Mouse (Mus musculus): ENCODE results near the gene Ikzf3. TPM values are rescaled to one million over a fixed set of nuclear protein-coding genes. Genes with fewer than 3 reads are reported as not detected.

Ikzf3 gene
- polyA plus RNA-seq, 1 experiment from 2014 or later = 0.85 TPM

Other genes starting within 250 kb of the Ikzf3 start
- gene Neurod2, start 216.4 kb downstream of the Ikzf3 start, polyA plus RNA-seq (2018) = not detected in 3 replicates
- gene Ppp1r1b, start 197.6 kb downstream of the Ikzf3 start, polyA plus RNA-seq (2018) = not detected in 3 replicates
- gene Stard3, start 187.7 kb downstream of the Ikzf3 start, polyA plus RNA-seq (2018) = 39.6 to 84.6 TPM (median 53.0 TPM) in 3 replicates
- gene Tcap, start 162.2 kb downstream of the Ikzf3 start, polyA plus RNA-seq (2018) = 0.16 TPM in 1 of 3 replicates, not detected in the others
- not detected in 3 replicates for gene Pnmt, start 159.6 kb downstream of the Ikzf3 start, polyA plus RNA-seq (2018)
- gene Pgap3, start 145.5 kb downstream of the Ikzf3 start, polyA plus RNA-seq (2018) = 2.8 to 4.2 TPM (median 2.9 TPM) in 3 replicates
- not detected in 3 replicates for gene Erbb2, start 133.6 kb downstream of the Ikzf3 start, polyA plus RNA-seq (2018)
- gene Mien1, start 107.0 kb downstream of the Ikzf3 start, polyA plus RNA-seq (2018) = 48.5 to 121 TPM (median 108 TPM) in 3 replicates
- gene Grb7, start 99.6 kb downstream of the Ikzf3 start, polyA plus RNA-seq (2018) = 0.06 TPM in 1 of 3 replicates, not detected in the others
- not detected in 3 replicates for gene Zpbp2, start 5.1 kb upstream of the Ikzf3 start, polyA plus RNA-seq (2018)
- 12.4 to 23.2 TPM (median 22.9 TPM) in 3 replicates for gene Ormdl3, start 41.3 kb upstream of the Ikzf3 start, polyA plus RNA-seq (2018)
- gene Lrrc3c, start 52.3 kb upstream of the Ikzf3 start, polyA plus RNA-seq (2018) = not detected in 3 replicates
- 0.68 TPM in 1 of 3 replicates, not detected in the others for gene Gm12355, start 79.6 kb upstream of the Ikzf3 start, polyA plus RNA-seq (2018)
- gene Gsdma3, start 80.3 kb upstream of the Ikzf3 start, polyA plus RNA-seq (2018) = not detected in 3 replicates
- not detected in 3 replicates for gene Gsdma2, start 100.7 kb upstream of the Ikzf3 start, polyA plus RNA-seq (2018)
- not detected in 3 replicates for gene Gsdma, start 118.3 kb upstream of the Ikzf3 start, polyA plus RNA-seq (2018)
- gene Psmd3, start 136.5 kb upstream of the Ikzf3 start, polyA plus RNA-seq (2018) = 53.4 to 97.2 TPM (median 55.5 TPM) in 3 replicates
- gene Csf3, start 155.2 kb upstream of the Ikzf3 start, polyA plus RNA-seq (2018) = not detected in 3 replicates
- 19.2 to 19.9 TPM (median 19.6 TPM) in 3 replicates for gene Med24, start 183.4 kb upstream of the Ikzf3 start, polyA plus RNA-seq (2018)
- 8.2 to 12.1 TPM (median 9.8 TPM) in 3 replicates for gene Thra, start 194.6 kb upstream of the Ikzf3 start, polyA plus RNA-seq (2018)
- 3.0 to 7.6 TPM (median 4.9 TPM) in 3 replicates for gene Nr1d1, start 229.3 kb upstream of the Ikzf3 start, polyA plus RNA-seq (2018)
- gene Msl1, start 249.5 kb upstream of the Ikzf3 start, polyA plus RNA-seq (2018) = 40.0 to 80.9 TPM (median 44.0 TPM) in 3 replicates

Measured in macrophage (primary cell).